Mouse (Mus musculus): ENCODE results near the gene Epha4.

DNA sequence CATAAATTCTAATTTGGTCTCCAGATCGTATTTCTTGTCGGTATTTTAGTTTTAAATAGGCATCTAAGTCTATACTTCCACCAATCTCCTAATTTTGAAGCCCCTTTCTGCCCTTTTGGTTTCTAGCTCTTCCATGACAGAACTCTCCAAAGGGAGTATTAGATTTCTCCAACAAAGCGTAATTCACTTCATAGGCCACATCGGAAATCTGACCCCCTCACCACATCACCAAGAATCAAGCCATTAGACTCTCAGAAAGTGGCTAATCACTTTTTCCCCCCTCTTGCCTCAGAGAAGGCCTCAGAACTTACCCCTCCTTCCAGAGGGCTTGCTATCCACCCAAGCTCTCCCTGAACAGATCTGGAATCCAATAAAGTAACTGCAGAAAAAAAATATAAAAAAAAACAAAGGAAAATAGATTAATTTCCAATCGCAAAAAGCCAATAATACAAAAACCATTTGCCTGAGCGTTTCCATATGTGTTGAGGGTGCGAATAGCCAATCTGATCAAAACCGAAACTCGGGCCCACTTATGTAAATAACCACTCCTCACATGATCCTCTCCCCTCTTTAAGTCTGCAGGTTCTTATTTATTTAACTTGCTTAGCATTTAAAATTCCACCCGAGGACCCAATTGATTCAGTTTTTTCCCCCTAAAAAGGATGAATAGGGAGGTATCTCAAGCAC lies 3.4 kb downstream of the Epha4 start:
- no peak for TF ChIP-seq POLR2A (IDR thresholded peaks at IDR 0.05; ENCODE audit: control insufficient read depth, low read depth, low read length)
- no peak for TF ChIP-seq CTCF (IDR thresholded peaks at IDR 0.05; ENCODE audit: control insufficient read depth, insufficient read depth, insufficient replicate concordance, low read depth, low read length)
